Mouse (Mus musculus) liver, adult 2 months (tissue): ENCODE measurements around the gene Vmn2r90.

Experiments used
- CTCF ChIP-seq: fragments of 200-500 bp; IDR thresholded peaks from 2 replicates; pipeline ENCODE4 v1.5.1; 2011; ENCODE audit warnings: low read depth, low read length, control low read depth
- POLR2A ChIP-seq: fragments of 200-500 bp; IDR thresholded peaks from 2 replicates; pipeline ENCODE4 v1.6.1; 2011; ENCODE audit warnings: low read length, control low read depth; ENCODE audit not compliant: insufficient read depth; ENCODE audit errors: extremely low read depth

DNA sequence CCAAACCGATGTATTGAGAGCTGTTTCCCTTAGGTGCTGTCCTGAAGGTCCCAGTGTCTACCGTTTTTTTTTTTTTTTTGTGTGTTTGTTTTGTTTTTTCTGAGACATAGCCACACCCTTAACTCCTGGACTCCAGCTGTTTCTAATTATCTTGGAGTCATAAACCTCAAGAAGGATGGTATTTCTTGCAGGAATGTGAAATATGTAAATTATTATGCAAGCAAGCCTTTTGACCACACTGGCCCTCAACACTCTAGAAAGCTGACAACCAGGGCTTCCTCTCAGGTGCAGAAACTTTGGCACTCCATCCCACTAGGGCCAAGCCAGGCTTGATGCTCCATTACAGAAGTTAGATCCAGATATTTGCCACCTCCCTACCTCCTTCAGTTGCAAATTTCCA, 12.9 kb upstream of the Vmn2r90 start:
- no peak for TF ChIP-seq POLR2A
- no peak for TF ChIP-seq CTCF
